Mouse (Mus musculus) hindbrain, embryonic 16.5 days (tissue): ENCODE measurements around the gene Aurkc. TPM values are rescaled to one million over a fixed set of nuclear protein-coding genes. Genes with fewer than 3 reads are reported as not detected.
"Not testable (repeated sequence)": the region's sequence is repeated elsewhere in the genome, so short reads cannot be mapped to it uniquely, and the experiment has no call there.

Source experiments
- ATAC-seq: fragments of 200-750 bp; cut with Nextera tagmentation; 2 replicates; pipeline ENCODE4 v1.8.0; 2017; ENCODE audit warnings: moderate TSS enrichment, moderate library complexity
- H3K27ac ChIP-seq: fragments of 300-500 bp; sonication (generic); 2 replicates; pipeline ENCODE4 v1.5.1; 2014; ENCODE audit warnings: low read depth, mild to moderate bottlenecking, control low read depth, low read length, moderate library complexity
- H3K27me3 ChIP-seq: fragments of 300-500 bp; sonication (generic); replicated peaks from 2 replicates; pipeline ENCODE4 v1.6.1; 2014; ENCODE audit warnings: low read length; ENCODE audit not compliant: control insufficient read depth, insufficient read depth
- H3K36me3 ChIP-seq: fragments of 300-500 bp; sonication (generic); 2 replicates; pipeline ENCODE4 v1.6.1; 2014; ENCODE audit warnings: mild to moderate bottlenecking, low read length, moderate library complexity, mixed read lengths; ENCODE audit not compliant: control insufficient read depth, insufficient read depth
- H3K4me1 ChIP-seq: fragments of 300-500 bp; sonication (generic); 2 replicates; pipeline ENCODE4 v1.6.1; 2014; ENCODE audit warnings: low read depth, low read length; ENCODE audit not compliant: control insufficient read depth, insufficient read depth
- H3K4me2 ChIP-seq: fragments of 300-500 bp; sonication (generic); 2 replicates; pipeline ENCODE4 v1.6.1; 2014; ENCODE audit warnings: mild to moderate bottlenecking, low read length, control low read depth, moderate library complexity
- H3K4me3 ChIP-seq: fragments of 300-500 bp; sonication (generic); 2 replicates; pipeline ENCODE4 v1.5.1; 2014; ENCODE audit warnings: mild to moderate bottlenecking, low read length, control low read depth, moderate library complexity
- H3K9ac ChIP-seq: fragments of 300-500 bp; sonication (generic); 2 replicates; pipeline ENCODE4 v1.6.1; 2014; ENCODE audit warnings: low read depth, mild to moderate bottlenecking, control low read depth, low read length, moderate library complexity
- H3K9me3 ChIP-seq: fragments of 300-500 bp; sonication (generic); 2 replicates; pipeline ENCODE4 v1.6.1; 2014; ENCODE audit warnings: mild to moderate bottlenecking, low read length, moderate library complexity; ENCODE audit not compliant: control insufficient read depth
- WGBS: fragments of 180-500 bp; shearing (Covaris S2); extraction: QIAGEN DNeasy Blood & Tissue Kit; methylation state at CpG from one replicate; pipeline ENCODE4 v1.1.7; 2014; 5-methylcytosine and 5-hydroxymethylcytosine counted together
- polyA plus RNA-seq: library from polyadenylated mRNA; unstranded; fragments of >200 nt; fragmentation: Nextera tagmentation; extraction: Ambion mirVana; gene quantifications from 2 replicates; pipeline ENCODE4 v1.2.1, GENCODE M21; 2015

The Aurkc gene
- polyA plus RNA-seq = not detected in 2 replicates

- H3K36me3 ChIP-seq, ATAC-seq, H3K9ac ChIP-seq, H3K4me1 ChIP-seq, H3K4me2 ChIP-seq, H3K27me3 ChIP-seq, H3K9me3 ChIP-seq, H3K4me3 ChIP-seq, H3K27ac ChIP-seq: not testable (repeated sequence)
- 85% methylated on average over 11 of the region's 11 CpGs for WGBS
Observed at GRCm38 (mm10) chr7:6995251-6995650, at the start of gene Aurkc. TSS of gene Aurkc (plus strand) at chr7:6995300.

- not testable (repeated sequence) for H3K9me3 ChIP-seq, H3K4me1 ChIP-seq, ATAC-seq, H3K9ac ChIP-seq, H3K4me3 ChIP-seq, H3K27me3 ChIP-seq, H3K4me2 ChIP-seq, H3K36me3 ChIP-seq, H3K27ac ChIP-seq
- 94% methylated on average over 18 of the region's 20 CpGs for WGBS
Observed at GRCm38 (mm10) chr7:6948061-6948460, 47.0 kb upstream of the Aurkc start.

GRCm38 (mm10) chr7:6956576-6956975 lies 38.5 kb upstream of the Aurkc start:
- H3K4me1 ChIP-seq = no peaks in the 10 kb centered on the region
- no peak for ATAC-seq
- no peaks in the 10 kb centered on the region for H3K27me3 ChIP-seq
- WGBS = 86% methylated on average over 4 of the region's 4 CpGs
- H3K9me3 ChIP-seq = no peaks in the 10 kb centered on the region
- no peak overlapping the region for H3K27ac ChIP-seq
- no peak overlapping the region for H3K4me3 ChIP-seq
- H3K36me3 ChIP-seq = no peaks in the 10 kb centered on the region
- no peak overlapping the region for H3K9ac ChIP-seq
- H3K4me2 ChIP-seq = no peak overlapping the region

GRCm38 (mm10) chr7:6958574-6958973 lies 36.5 kb upstream of the Aurkc start:
- no peak overlapping the region for H3K4me2 ChIP-seq
- ATAC-seq = no peak

GRCm38 (mm10) chr7:6973566-6973965 lies 21.5 kb upstream of the Aurkc start:
- 76% methylated on average over 1 of the region's 1 CpGs for WGBS
- Histone ChIP-seq H3K4me1 (no peaks in the 10 kb centered on the region), H3K4me2 (no peak overlapping the region), H3K27ac (no peak overlapping the region), H3K4me3 (no peak overlapping the region), H3K9me3 (no peaks in the 10 kb centered on the region), H3K27me3 (no peaks in the 10 kb centered on the region), H3K36me3 (no peaks in the 10 kb centered on the region), H3K9ac (no peak overlapping the region)
- ATAC-seq = no peak

More at GRCm38 (mm10) chr7:6958574-6958973, 36.5 kb upstream of the Aurkc start:
- no peaks in the 10 kb centered on the region; the same call in none of the 2 replicates for H3K36me3 ChIP-seq
- whole genome bisulfite sequencing = 100% methylated on average over 1 of the region's 1 CpGs
- H3K9ac ChIP-seq = no peak overlapping the region
- no peaks in the 10 kb centered on the region for H3K27me3 ChIP-seq
- no peaks in the 10 kb centered on the region for H3K4me1 ChIP-seq
- no peak overlapping the region for H3K4me3 ChIP-seq
- no peak overlapping the region for H3K27ac ChIP-seq
- H3K9me3 ChIP-seq = no peaks in the 10 kb centered on the region

GRCm38 (mm10) chr7:6976890-6977289 lies 18.2 kb upstream of the Aurkc start:
- Histone ChIP-seq H3K9ac (no peak overlapping the region), H3K4me2 (no peak overlapping the region), H3K36me3 (no peaks in the 10 kb centered on the region), H3K27ac (no peak overlapping the region), H3K4me3 (no peak overlapping the region), H3K9me3 (no peaks in the 10 kb centered on the region), H3K4me1 (no peaks in the 10 kb centered on the region), H3K27me3 (no peaks in the 10 kb centered on the region)
- WGBS = 94% methylated on average over 19 of the region's 19 CpGs
- ATAC-seq = no peak

- not testable (repeated sequence) for ATAC-seq, H3K27ac ChIP-seq, H3K27me3 ChIP-seq, H3K36me3 ChIP-seq, H3K4me3 ChIP-seq, H3K9ac ChIP-seq, H3K4me1 ChIP-seq, H3K4me2 ChIP-seq, H3K9me3 ChIP-seq
- 63% methylated on average over 3 of the region's 3 CpGs for WGBS
Observed at GRCm38 (mm10) chr7:6998914-6999313, 3.8 kb downstream of the Aurkc start.

GRCm38 (mm10) chr7:7005441-7005840 lies 10.3 kb downstream of the Aurkc start:
- WGBS = 81% methylated on average over 5 of the region's 5 CpGs
- H3K27me3 ChIP-seq, H3K4me2 ChIP-seq, H3K9me3 ChIP-seq, H3K36me3 ChIP-seq, H3K4me1 ChIP-seq, H3K4me3 ChIP-seq, ATAC-seq, H3K27ac ChIP-seq, H3K9ac ChIP-seq: not testable (repeated sequence)

- no peak overlapping the region for H3K4me3 ChIP-seq
- H3K9me3 ChIP-seq = 0 out of 2 replicates have a peak, but pooled peaks cover 4% of the 10 kb centered on the region
- no peak for ATAC-seq
- H3K4me2 ChIP-seq = no peak overlapping the region
- no peak overlapping the region for H3K27ac ChIP-seq
- H3K27me3 ChIP-seq = no peaks in the 10 kb centered on the region
- no peaks in the 10 kb centered on the region for H3K4me1 ChIP-seq
- no peak overlapping the region for H3K9ac ChIP-seq
- H3K36me3 ChIP-seq = no peaks in the 10 kb centered on the region
Observed at GRCm38 (mm10) chr7:7027445-7027844, 32.3 kb downstream of the Aurkc start.
